Mouse (Mus musculus): ENCODE results near the gene Prpsap2.
"Not testable (repeated sequence)": the region's sequence is repeated elsewhere in the genome, so short reads cannot be mapped to it uniquely, and the experiment has no call there.

The Prpsap2 gene

GRCm38 (mm10) chr11:61761584-61762407, at the start of gene Prpsap2:
Gene Prpsap2 (minus strand): TSS chr11:61762088.
- peak; percentile 96 for DNase-seq (ENCODE audit: low read depth, low spot score)

- no peak for DNase-seq (ENCODE audit: low read depth, low spot score)
Observed at GRCm38 (mm10) chr11:61809793-61810192, 47.9 kb upstream of the Prpsap2 start.

- DNase-seq (ENCODE audit: low read depth, low spot score): no peak
Observed at GRCm38 (mm10) chr11:61808551-61809117, 46.7 kb upstream of the Prpsap2 start.

- peak; percentile 25 for DNase-seq (ENCODE audit: low read depth, low spot score)
Observed at GRCm38 (mm10) chr11:61793441-61793840, 31.6 kb upstream of the Prpsap2 start.

GRCm38 (mm10) chr11:61788550-61788949, 26.7 kb upstream of the Prpsap2 start:
- no peak for DNase-seq (ENCODE audit: low read depth, low spot score)

- not testable (repeated sequence) for DNase-seq (ENCODE audit: low read depth, low spot score)
Observed at GRCm38 (mm10) chr11:61782526-61782925, 20.6 kb upstream of the Prpsap2 start.

GRCm38 (mm10) chr11:61774551-61775149, 12.8 kb upstream of the Prpsap2 start:
- no peak for DNase-seq (ENCODE audit: low read depth, low spot score)

GRCm38 (mm10) chr11:61760518-61760917, 1.4 kb downstream of the Prpsap2 start:
- no peak for DNase-seq (ENCODE audit: low read depth, low spot score)

GRCm38 (mm10) chr11:61757151-61757550, 4.7 kb downstream of the Prpsap2 start:
- no peak for DNase-seq (ENCODE audit: low read depth, low spot score)

GRCm38 (mm10) chr11:61751612-61752011, 10.3 kb downstream of the Prpsap2 start:
- no peak for DNase-seq (ENCODE audit: low read depth, low spot score)

- DNase-seq (ENCODE audit: low read depth, low spot score): no peak
Observed at GRCm38 (mm10) chr11:61747161-61747560, 14.7 kb downstream of the Prpsap2 start.

GRCm38 (mm10) chr11:61745781-61746180, 16.1 kb downstream of the Prpsap2 start:
- no peak for DNase-seq (ENCODE audit: low read depth, low spot score)

- DNase-seq (ENCODE audit: low read depth, low spot score): no peak
Observed at GRCm38 (mm10) chr11:61744460-61744859, 17.4 kb downstream of the Prpsap2 start.

- DNase-seq (ENCODE audit: low read depth, low spot score): no peak
Observed at GRCm38 (mm10) chr11:61743768-61744167, 18.1 kb downstream of the Prpsap2 start.

- DNase-seq (ENCODE audit: low read depth, low spot score): no peak
Observed at GRCm38 (mm10) chr11:61740500-61740899, 21.4 kb downstream of the Prpsap2 start.

- no peak for DNase-seq (ENCODE audit: low read depth, low spot score)
Observed at GRCm38 (mm10) chr11:61737290-61737689, 24.6 kb downstream of the Prpsap2 start.

GRCm38 (mm10) chr11:61732672-61733071, 29.2 kb downstream of the Prpsap2 start:
- no peak for DNase-seq (ENCODE audit: low read depth, low spot score)

GRCm38 (mm10) chr11:61728037-61728436, 33.9 kb downstream of the Prpsap2 start:
- DNase-seq (ENCODE audit: low read depth, low spot score): no peak

GRCm38 (mm10) chr11:61722077-61722476, 39.8 kb downstream of the Prpsap2 start:
- no peak for DNase-seq (ENCODE audit: low read depth, low spot score)

GRCm38 (mm10) chr11:61720636-61721035, 41.3 kb downstream of the Prpsap2 start, which contains the start of gene Slc5a10:
Gene Slc5a10 (minus strand): TSS chr11:61720826.
- no peak for DNase-seq (ENCODE audit: low read depth, low spot score)

- no peak for DNase-seq (ENCODE audit: low read depth, low spot score)
Observed at GRCm38 (mm10) chr11:61719826-61720225, 42.1 kb downstream of the Prpsap2 start.

GRCm38 (mm10) chr11:61719387-61719786, 42.5 kb downstream of the Prpsap2 start:
- no peak for DNase-seq (ENCODE audit: low read depth, low spot score)

- no peak for DNase-seq (ENCODE audit: low read depth, low spot score)
Observed at GRCm38 (mm10) chr11:61717990-61718389, 43.9 kb downstream of the Prpsap2 start.

Measured in skeletal muscle tissue, adult 2 months (tissue).